In the genomic region with DNA sequence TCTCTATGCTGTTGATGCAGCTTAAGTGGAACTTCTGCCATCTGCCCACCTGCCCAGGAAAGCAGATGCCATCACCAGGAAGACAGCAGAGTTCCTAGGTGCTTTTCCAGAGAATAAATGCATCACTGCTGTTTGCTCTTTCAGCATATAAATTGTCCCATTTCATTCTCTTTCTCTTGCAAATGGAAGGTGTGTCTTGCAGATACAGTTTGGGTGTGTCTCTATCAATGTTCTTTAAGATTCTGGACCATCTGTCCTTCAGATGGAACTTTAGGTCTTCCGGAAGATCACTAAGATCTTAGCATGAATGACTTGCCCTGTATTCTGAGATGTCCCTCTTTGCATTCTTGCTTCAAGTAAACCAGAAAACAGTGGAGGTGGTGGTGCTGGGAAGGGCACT, we compare ENCODE assay signal across 8 mouse cellular contexts. TPM values are rescaled to one million over a fixed set of nuclear protein-coding genes. Genes with fewer than 3 reads are reported as not detected.
DNase-seq lines count a peak whose midpoint lies in the region; ATAC-seq lines count a peak whose summit lies in the region.

No protein-coding gene starts in this region.

- peaks cover 4% of the 10 kb centered on the region; the same call in 1 of the 2 replicates for H3K4me1 ChIP-seq in heart, embryonic 10.5 days
- H3K4me1 ChIP-seq in hindbrain, embryonic 13.5 days (replicated peaks) = peaks cover 8% of the 10 kb centered on the region
- H3K4me1 ChIP-seq in midbrain, embryonic 10.5 days = peaks cover 27% of the 10 kb centered on the region

- peak overlapping the region; percentile 88 for H3K4me3 ChIP-seq in heart, embryonic 10.5 days
- H3K4me3 ChIP-seq in hindbrain, embryonic 13.5 days = peak overlapping the region; percentile 79
- peak overlapping the region; percentile 83 for H3K4me3 ChIP-seq in midbrain, embryonic 10.5 days

- peak overlapping the region; percentile 85 for H3K4me2 ChIP-seq in hindbrain, embryonic 13.5 days

- no peaks in the 10 kb centered on the region for H3K9me3 ChIP-seq in heart, embryonic 10.5 days
- H3K9me3 ChIP-seq in hindbrain, embryonic 13.5 days = no peaks in the 10 kb centered on the region
- no peaks in the 10 kb centered on the region for H3K9me3 ChIP-seq in midbrain, embryonic 10.5 days (replicated peaks)

- 49% methylated on average over 1 of the region's 1 CpGs for WGBS in heart, embryonic 10.5 days
- WGBS in hindbrain, embryonic 13.5 days = 43% methylated on average over 1 of the region's 1 CpGs
- WGBS in midbrain, embryonic 10.5 days = 56% methylated on average over 1 of the region's 1 CpGs

- no peaks in the 10 kb centered on the region for H3K27me3 ChIP-seq in heart, embryonic 10.5 days (ENCODE audit: insufficient read depth, poor library complexity, severe bottlenecking)
- 0 out of 2 replicates have a peak, but pooled peaks cover 7% of the 10 kb centered on the region for H3K27me3 ChIP-seq in hindbrain, embryonic 13.5 days
- peaks cover 60% of the 10 kb centered on the region for H3K27me3 ChIP-seq in midbrain, embryonic 10.5 days (ENCODE audit: low read depth, poor library complexity, severe bottlenecking)

- ATAC-seq in hindbrain, embryonic 13.5 days (ENCODE audit: low FRiP score) = no peak; the same call in 1 of the 2 replicates
- ATAC-seq in erythroblast, adult 5-6 weeks (replicated peaks; ENCODE audit: low FRiP score, poor library complexity, severe bottlenecking) = no peak

- peak overlapping the region; percentile 97; the same call in 1 of the 2 replicates for H3K27ac ChIP-seq in heart, embryonic 10.5 days
- no peak overlapping the region for H3K27ac ChIP-seq in hindbrain, embryonic 13.5 days
- H3K27ac ChIP-seq in midbrain, embryonic 10.5 days (replicated peaks) = no peak overlapping the region

- DNase-seq in heart, embryonic 10.5 days (ENCODE audit: low spot score) = no peak
- DNase-seq in heart, adult 11 months = no peak
- peak; percentile 96 for DNase-seq in R1 (ENCODE audit: low read depth, low spot score)
- DNase-seq in midbrain, embryonic 10.5 days (ENCODE audit: low spot score) = no peak
- DNase-seq in spleen, postnatal 14 days (ENCODE audit: low spot score in 2 of 2) = no peak
- DNase-seq in thymus, postnatal 0 days (ENCODE audit: low spot score) = no peak

- no peaks in the 10 kb centered on the region for H3K36me3 ChIP-seq in heart, embryonic 10.5 days
- H3K36me3 ChIP-seq in hindbrain, embryonic 13.5 days = no peaks in the 10 kb centered on the region
- H3K36me3 ChIP-seq in midbrain, embryonic 10.5 days = no peaks in the 10 kb centered on the region

- H3K9ac ChIP-seq in hindbrain, embryonic 13.5 days = no peak overlapping the region

RNA-seq across cellular contexts. Expression of gene Vegfc, which starts 1.1 kb away (rescaled TPM):
- 11.5 and 12.9 TPM in 2 replicates for polyA plus RNA-seq in heart, embryonic 10.5 days (2016; fragmentation: Nextera tagmentation; extraction: Ambion mirVana)
- polyA plus RNA-seq in hindbrain, embryonic 13.5 days (2015; fragmentation: Nextera tagmentation; extraction: Ambion mirVana) = 2.5 and 3.4 TPM in 2 replicates
- 5.1 and 5.4 TPM in 2 replicates for polyA plus RNA-seq in midbrain, embryonic 10.5 days (2016; fragmentation: Nextera tagmentation; extraction: Ambion mirVana)
- total RNA-seq in erythroblast, adult 5-6 weeks (2015; ENCODE audit: low replicate concordance) = not detected in 2 replicates
- total RNA-seq in erythroblast, adult 5-6 weeks (2017; ENCODE audit: low replicate concordance) = not detected in 2 replicates
- polyA plus RNA-seq in thymus, postnatal 0 days (2015; fragmentation: Nextera tagmentation; extraction: Ambion mirVana) = 0.99 and 1.1 TPM in 2 replicates
